Comparison of ENCODE assay signal across 8 mouse cellular contexts in genomic region chr11:103170111-103170493, GRCm38 (mm10). TPM values are rescaled to one million over a fixed set of nuclear protein-coding genes. Genes with fewer than 3 reads are reported as not detected.
DNase-seq lines count a peak whose midpoint lies in the region; ATAC-seq lines count a peak whose summit lies in the region.
"Had no signal": no experiment of that assay in that cellular context is flagged by ENCODE, and none has a peak within 500 bp of the region (broad histone marks: within the 10 kb centered on the region; RNA-seq: fewer than 3 reads in every experiment).

No protein-coding gene starts in this region.

- peaks cover 48% of the 10 kb centered on the region for H3K27me3 ChIP-seq in megakaryocyte, embryonic 14.5 days (replicated peaks)
- peaks cover 58% of the 10 kb centered on the region for H3K27me3 ChIP-seq in forebrain, embryonic 13.5 days
- H3K27me3 ChIP-seq in limb, embryonic 12.5 days, result peaks cover 76% of the 10 kb centered on the region
- no peaks in the 10 kb centered on the region for H3K27me3 ChIP-seq in splenic B cell, adult 2 months (ENCODE audit: control insufficient read depth, insufficient read depth, low read length, poor library complexity, severe bottlenecking)

- peak overlapping the region; percentile 92 for H3K4me3 ChIP-seq in megakaryocyte, embryonic 14.5 days (replicated peaks)
- H3K4me3 ChIP-seq in forebrain, embryonic 13.5 days, result peak overlapping the region; percentile 62
- peak overlapping the region; percentile 64 for H3K4me3 ChIP-seq in limb, embryonic 12.5 days (replicated peaks)

- no peak for ATAC-seq in megakaryocyte, adult 5-6 weeks (ENCODE audit: poor library complexity, severe bottlenecking)
- no peak for ATAC-seq in forebrain, embryonic 13.5 days
- no peak for ATAC-seq in limb, embryonic 12.5 days (ENCODE audit: insufficient number of reproducible peaks, insufficient read depth, low FRiP score, low TSS enrichment, low read depth)

- H3K4me1 ChIP-seq in megakaryocyte, embryonic 14.5 days, result peaks cover 63% of the 10 kb centered on the region
- H3K4me1 ChIP-seq in forebrain, embryonic 13.5 days, result peaks cover 13% of the 10 kb centered on the region
- peaks cover 18% of the 10 kb centered on the region for H3K4me1 ChIP-seq in limb, embryonic 12.5 days (replicated peaks)

- WGBS in forebrain, embryonic 13.5 days, result 53% methylated on average over 3 of the region's 3 CpGs
- 55% methylated on average over 3 of the region's 3 CpGs for WGBS in limb, embryonic 12.5 days

- H3K9ac ChIP-seq in forebrain, embryonic 13.5 days, result no peak overlapping the region
- H3K9ac ChIP-seq in limb, embryonic 12.5 days (replicated peaks), result 0 out of 2 replicates have a peak overlapping the region, but pooled peaks have one; percentile 60

- no peak overlapping the region for H3K27ac ChIP-seq in forebrain, embryonic 13.5 days
- H3K27ac ChIP-seq in limb, embryonic 12.5 days, result no peak overlapping the region

- peak; percentile 44 for DNase-seq in splenic B cell, adult 2 months (ENCODE audit: low read depth, low spot score)
- DNase-seq in ovary, postnatal 36 days (ENCODE audit: low spot score), result no peak
- DNase-seq in retina, postnatal 1 day, result no peak

- H3K36me3 ChIP-seq in megakaryocyte, embryonic 14.5 days (replicated peaks; ENCODE audit: low read length), result no peaks in the 10 kb centered on the region
- H3K36me3 ChIP-seq in forebrain, embryonic 13.5 days (ENCODE audit: poor library complexity, severe bottlenecking), result no peaks in the 10 kb centered on the region
- no peaks in the 10 kb centered on the region for H3K36me3 ChIP-seq in limb, embryonic 12.5 days
- no peaks in the 10 kb centered on the region for H3K36me3 ChIP-seq in splenic B cell, adult 2 months (ENCODE audit: control insufficient read depth, insufficient read depth, low read length, poor library complexity, severe bottlenecking)

- H3K9me3 ChIP-seq in megakaryocyte, embryonic 14.5 days, result peaks cover 12% of the 10 kb centered on the region
- H3K9me3 ChIP-seq in forebrain, embryonic 13.5 days (replicated peaks), result no peaks in the 10 kb centered on the region
- H3K9me3 ChIP-seq in limb, embryonic 12.5 days, result no peaks in the 10 kb centered on the region

- H3K4me2 ChIP-seq in forebrain, embryonic 13.5 days, result peak overlapping the region; percentile 90
- H3K4me2 ChIP-seq in limb, embryonic 12.5 days, result peak overlapping the region; percentile 99

RNA-seq across cellular contexts. Expression of gene Fmnl1, which starts 0.8 kb away (rescaled TPM):
- 25.5 and 36.6 TPM in 2 replicates for polyA plus RNA-seq in megakaryocyte, embryonic 14.5 days (2012; ENCODE audit: insufficient read depth, low replicate concordance)
- total RNA-seq in megakaryocyte, adult 5-6 weeks (2015), result 387 and 407 TPM in 2 replicates
- total RNA-seq in megakaryocyte, adult 5-6 weeks (2017), result 126 and 152 TPM in 2 replicates
- polyA plus RNA-seq in forebrain, embryonic 13.5 days (2015; fragmentation: Nextera tagmentation; extraction: Ambion mirVana), result 0.76 and 0.92 TPM in 2 replicates
- polyA plus RNA-seq in limb, embryonic 12.5 days (2016; fragmentation: Nextera tagmentation; extraction: Ambion mirVana), result 0.78 and 1.4 TPM in 2 replicates

RNA-seq across cellular contexts. Expression of gene Hexim2, which starts 37.9 kb away (rescaled TPM):
- polyA plus RNA-seq in megakaryocyte, embryonic 14.5 days (2012; ENCODE audit: insufficient read depth, low replicate concordance), result 73.5 and 168 TPM in 2 replicates
- total RNA-seq in megakaryocyte, adult 5-6 weeks (2015), result 0.25 and 1.8 TPM in 2 replicates
- total RNA-seq in megakaryocyte, adult 5-6 weeks (2017), result 1.0 and 2.1 TPM in 2 replicates
- polyA plus RNA-seq in forebrain, embryonic 13.5 days (2015; fragmentation: Nextera tagmentation; extraction: Ambion mirVana), result 13.4 and 13.9 TPM in 2 replicates
- polyA plus RNA-seq in limb, embryonic 12.5 days (2016; fragmentation: Nextera tagmentation; extraction: Ambion mirVana), result 12.8 and 13.2 TPM in 2 replicates

RNA-seq across cellular contexts. Expression of gene 1700023F06Rik, which starts 38.3 kb away (rescaled TPM):
- polyA plus RNA-seq in megakaryocyte, embryonic 14.5 days (2012; ENCODE audit: insufficient read depth, low replicate concordance), result not detected in 2 replicates
- total RNA-seq in megakaryocyte, adult 5-6 weeks (2015), result not detected in 2 replicates
- not detected in 2 replicates for total RNA-seq in megakaryocyte, adult 5-6 weeks (2017)
- 0.37 and 0.54 TPM in 2 replicates for polyA plus RNA-seq in forebrain, embryonic 13.5 days (2015; fragmentation: Nextera tagmentation; extraction: Ambion mirVana)
- polyA plus RNA-seq in limb, embryonic 12.5 days (2016; fragmentation: Nextera tagmentation; extraction: Ambion mirVana), result 0.50 and 0.74 TPM in 2 replicates

RNA-seq across cellular contexts. Expression of gene Spata32, which starts 48.1 kb away (rescaled TPM):
- polyA plus RNA-seq in megakaryocyte, embryonic 14.5 days (2012; ENCODE audit: insufficient read depth, low replicate concordance), result not detected in 2 replicates
- not detected in 2 replicates for total RNA-seq in megakaryocyte, adult 5-6 weeks (2015)
- total RNA-seq in megakaryocyte, adult 5-6 weeks (2017), result not detected in 2 replicates
- not detected in 2 replicates for polyA plus RNA-seq in forebrain, embryonic 13.5 days (2015; fragmentation: Nextera tagmentation; extraction: Ambion mirVana)
- polyA plus RNA-seq in limb, embryonic 12.5 days (2016; fragmentation: Nextera tagmentation; extraction: Ambion mirVana), result not detected in 2 replicates
- polyA plus RNA-seq: large intestine, adult 2 months had no signal

RNA-seq across cellular contexts. Expression of gene Hexim1, which starts 54.1 kb away (rescaled TPM):
- 24.4 and 98.1 TPM in 2 replicates for polyA plus RNA-seq in megakaryocyte, embryonic 14.5 days (2012; ENCODE audit: insufficient read depth, low replicate concordance)
- 10.1 TPM in 2 replicates for total RNA-seq in megakaryocyte, adult 5-6 weeks (2015)
- 17.0 and 24.6 TPM in 2 replicates for total RNA-seq in megakaryocyte, adult 5-6 weeks (2017)
- polyA plus RNA-seq in forebrain, embryonic 13.5 days (2015; fragmentation: Nextera tagmentation; extraction: Ambion mirVana), result 3.3 and 4.1 TPM in 2 replicates
- 3.9 and 4.0 TPM in 2 replicates for polyA plus RNA-seq in limb, embryonic 12.5 days (2016; fragmentation: Nextera tagmentation; extraction: Ambion mirVana)

Comparison
In these comparisons a context has a peak if more than half of its experiments do, and no peak if none do; other contexts are left out.
1. RNA of gene Fmnl1, which starts 0.8 kb away (polyA plus RNA-seq): 25.5 to 36.6 TPM in megakaryocyte, embryonic 14.5 days; 0.78 to 1.4 TPM in limb, embryonic 12.5 days and 0.76 to 0.92 TPM in forebrain, embryonic 13.5 days; every median in the first group is over 10 times any median in the second.
2. Peak in every context shown above with its lines, with median percentiles within 50 percentile points of each other: H3K4me3 ChIP-seq.